Mouse (Mus musculus): ENCODE measurements around the gene Olfr157.
A peak's percentile ranks its signal among the peaks of the same experiment; 100 is the strongest.

Olfr157 gene

DNA sequence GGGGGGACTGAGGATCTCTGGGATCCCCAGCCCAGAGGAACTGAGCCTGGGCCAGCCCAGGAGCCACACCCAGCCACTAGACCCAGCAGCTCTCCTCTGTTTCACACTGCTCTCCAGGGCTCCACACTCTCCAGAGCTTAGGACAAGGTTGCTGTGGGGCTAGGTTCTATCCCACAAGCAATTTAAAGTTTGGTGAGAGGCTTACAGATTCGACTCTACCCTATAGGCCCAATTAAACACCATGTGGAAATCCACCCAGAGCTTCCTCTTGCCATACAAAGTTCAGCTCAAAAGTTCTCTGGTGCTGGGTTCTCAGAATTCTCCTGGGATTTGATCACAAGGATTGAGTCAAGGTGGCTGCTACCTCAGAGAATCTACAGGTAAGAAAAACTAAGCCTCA, at the start of gene Olfr157:
TSS of gene Olfr157 (minus strand) at position 101 of the 400 bp plus-strand sequence.
- no peak for DNase-seq (ENCODE audit: low spot score in 2 of 2)

DNA sequence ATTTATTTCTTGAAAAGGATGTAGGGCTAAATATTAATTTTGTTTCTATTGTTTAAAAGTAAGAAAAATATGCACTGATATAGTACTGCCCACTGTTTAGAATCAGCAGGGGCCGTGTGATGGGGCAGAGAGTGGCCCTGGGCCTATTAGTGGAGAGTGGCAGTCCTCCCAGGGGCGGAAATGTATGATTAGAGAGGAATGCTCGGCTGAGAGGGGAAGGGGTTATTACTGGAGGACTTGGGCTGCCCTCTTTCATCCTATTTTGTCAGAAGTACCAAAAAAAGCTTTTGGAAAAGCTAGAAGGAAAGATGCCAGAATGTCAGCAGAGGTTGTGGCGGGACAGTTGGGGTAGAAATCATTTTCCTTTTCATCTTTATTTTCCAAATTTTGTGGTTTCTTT, 44.2 kb upstream of the Olfr157 start:
- DNase-seq (ENCODE audit: low spot score in 2 of 2) = no peak

DNA sequence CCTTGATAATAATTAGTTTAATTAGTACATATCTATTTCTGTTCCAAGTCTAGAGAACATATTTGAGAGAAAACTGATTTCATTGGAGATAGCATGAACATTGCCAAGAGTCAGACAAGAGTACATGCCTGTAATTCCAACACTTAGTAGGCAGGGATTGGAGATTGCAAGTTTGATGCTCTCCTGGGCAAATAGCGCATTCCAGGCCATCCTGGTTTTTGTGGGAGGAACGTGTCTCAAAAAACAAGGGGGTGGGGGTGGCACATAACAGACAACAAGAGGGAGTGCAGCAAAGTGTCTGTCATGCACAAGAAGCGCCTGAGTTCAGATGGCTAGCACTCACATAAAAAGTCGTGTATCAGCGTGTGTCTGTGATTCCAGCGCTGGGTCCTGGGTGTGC, 39.6 kb upstream of the Olfr157 start:
- DNase-seq (ENCODE audit: low spot score in 2 of 2) = no peak

DNA sequence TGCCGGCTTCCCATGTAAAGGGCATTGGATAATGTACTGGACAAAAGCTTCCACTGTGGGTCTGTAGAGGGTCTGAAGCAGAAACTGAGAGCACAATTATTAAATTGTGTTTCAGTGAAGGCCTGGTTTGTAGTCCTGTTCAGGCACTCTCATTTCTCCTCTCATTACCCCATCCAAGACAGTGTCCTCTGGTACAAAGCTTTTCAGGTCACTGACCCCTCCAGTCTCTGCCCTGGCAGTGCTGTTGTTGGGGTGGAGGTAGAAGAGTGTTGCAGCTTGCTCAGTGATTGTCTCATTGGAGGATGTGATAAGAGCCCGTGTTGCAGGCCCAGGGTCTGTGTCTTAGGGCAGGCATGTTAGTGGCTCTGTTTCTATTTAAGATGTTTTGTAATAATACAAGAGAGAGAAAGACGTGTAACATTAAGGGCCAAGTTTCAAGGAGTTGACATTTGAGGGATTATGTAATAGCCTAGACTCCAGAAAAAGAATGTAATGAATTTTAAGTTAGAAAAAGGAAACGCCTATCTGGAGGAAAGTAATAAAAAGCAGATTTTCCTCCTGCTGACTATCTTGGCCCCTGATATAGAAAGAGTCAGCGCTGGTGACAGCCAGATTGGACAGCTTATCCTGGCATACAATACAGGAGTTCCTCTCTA, 38.2 kb upstream of the Olfr157 start:
- DNase-seq (ENCODE audit: low spot score in 2 of 2) = no peak

DNA sequence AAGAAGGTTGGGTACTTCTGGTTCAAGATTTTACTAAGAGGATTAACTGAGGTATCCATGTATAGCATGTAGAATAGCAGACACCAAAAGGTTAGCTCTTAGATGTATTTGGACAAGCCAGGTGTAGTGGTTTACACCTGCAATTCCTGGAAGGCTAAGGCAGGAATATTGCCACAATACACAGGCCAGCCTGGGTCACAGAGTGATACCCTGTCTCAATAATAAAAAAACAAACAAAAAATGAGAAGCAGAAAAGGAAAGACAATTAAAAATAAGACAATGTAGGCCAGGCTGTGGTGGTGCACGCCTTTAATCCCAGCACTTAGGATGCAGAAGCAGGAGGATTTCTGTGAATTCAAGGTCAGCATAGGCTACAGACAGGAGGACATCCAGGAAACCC, 37.2 kb upstream of the Olfr157 start:
- DNase-seq (ENCODE audit: low spot score in 2 of 2) = no peak

DNA sequence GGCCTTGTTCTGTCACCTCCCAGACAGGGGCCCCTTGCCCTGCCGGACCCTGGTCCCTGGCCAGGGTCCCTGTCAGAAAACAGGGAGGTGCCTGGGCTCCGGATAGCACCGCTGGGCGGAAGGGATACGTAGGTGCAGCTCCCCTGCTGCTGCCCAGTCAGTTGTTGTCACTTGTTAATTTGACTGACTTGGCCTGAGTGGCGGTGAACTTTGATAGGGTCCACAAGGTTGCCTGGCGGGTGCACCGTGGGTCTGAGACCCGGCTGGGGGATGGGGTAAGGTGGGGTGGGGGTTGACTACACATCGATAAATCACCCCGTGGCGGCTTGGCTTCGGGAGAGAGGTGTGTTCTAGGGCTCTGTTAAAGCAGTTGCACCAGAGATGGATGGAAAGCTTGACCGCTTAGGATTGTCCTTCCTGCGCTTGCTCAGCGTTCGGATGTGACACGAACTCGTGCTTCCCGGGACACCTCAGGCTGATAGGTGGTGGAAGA, 36.0 kb upstream of the Olfr157 start:
- peak in 1 of 2 experiments; percentile 7 for DNase-seq (ENCODE audit: low spot score in 2 of 2)

DNA sequence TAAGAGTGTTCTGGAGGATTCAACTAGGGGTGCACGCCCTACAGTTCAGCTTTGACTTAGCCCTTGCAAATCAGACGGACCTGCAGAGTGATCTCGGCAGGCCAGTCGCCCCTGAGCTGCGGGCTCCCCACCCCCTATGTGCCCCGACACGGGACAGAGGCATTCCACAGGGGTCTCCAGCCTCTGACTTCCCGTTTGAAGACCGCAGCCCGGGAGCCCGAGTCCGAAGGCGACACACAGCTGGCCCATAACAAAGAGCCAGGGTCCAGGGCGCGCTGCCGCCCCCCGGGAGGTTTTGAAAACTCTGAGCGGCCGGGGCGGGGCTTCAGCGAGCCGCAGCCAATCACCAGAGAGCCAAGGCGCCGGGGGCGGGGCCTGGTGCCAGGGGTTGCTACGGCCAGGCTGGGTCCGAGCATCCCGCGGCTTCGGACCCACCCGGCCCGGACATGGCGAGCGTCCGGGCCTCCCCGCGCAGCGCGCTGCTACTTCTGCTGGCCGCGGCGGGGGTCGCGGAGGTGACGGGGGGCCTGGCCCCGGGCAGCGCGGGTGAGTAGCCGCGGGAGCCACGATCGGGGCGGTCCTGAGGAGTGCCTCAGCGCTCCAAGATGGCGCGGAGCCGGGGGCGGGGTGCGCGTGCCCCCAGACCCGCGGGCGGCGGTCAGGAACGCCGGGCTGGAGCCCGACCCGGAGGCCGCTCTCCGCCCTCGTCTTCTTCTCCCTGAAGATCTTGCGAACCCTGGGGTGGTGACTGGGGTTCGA, 35.3 kb upstream of the Olfr157 start, which contains the start of gene Reck:
TSS of gene Reck (plus strand) at position 371 of the 759 bp plus-strand sequence.
- DNase-seq (ENCODE audit: low spot score in 2 of 2) = peak in 1 of 2 experiments; percentile 72

DNA sequence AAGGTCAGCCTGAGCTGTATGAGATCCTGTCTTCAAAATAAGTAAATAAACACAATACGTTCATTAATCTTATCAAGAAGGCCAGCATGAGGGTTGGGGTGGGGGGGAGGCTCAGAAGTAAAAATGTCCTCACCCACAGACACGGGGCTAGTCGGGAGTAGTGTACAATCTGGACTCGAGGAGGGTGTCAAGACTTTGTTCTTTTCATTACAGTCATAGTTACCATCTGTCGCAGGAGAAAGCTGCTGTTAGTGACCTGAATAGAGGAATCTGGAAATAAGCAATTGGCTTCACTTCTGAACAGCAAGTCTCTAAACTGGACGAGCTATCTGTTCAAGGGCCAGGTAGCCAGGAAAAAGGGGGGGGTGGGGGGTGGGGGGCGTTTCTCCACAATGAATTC, 34.5 kb upstream of the Olfr157 start:
- DNase-seq (ENCODE audit: low spot score in 2 of 2) = no peak

DNA sequence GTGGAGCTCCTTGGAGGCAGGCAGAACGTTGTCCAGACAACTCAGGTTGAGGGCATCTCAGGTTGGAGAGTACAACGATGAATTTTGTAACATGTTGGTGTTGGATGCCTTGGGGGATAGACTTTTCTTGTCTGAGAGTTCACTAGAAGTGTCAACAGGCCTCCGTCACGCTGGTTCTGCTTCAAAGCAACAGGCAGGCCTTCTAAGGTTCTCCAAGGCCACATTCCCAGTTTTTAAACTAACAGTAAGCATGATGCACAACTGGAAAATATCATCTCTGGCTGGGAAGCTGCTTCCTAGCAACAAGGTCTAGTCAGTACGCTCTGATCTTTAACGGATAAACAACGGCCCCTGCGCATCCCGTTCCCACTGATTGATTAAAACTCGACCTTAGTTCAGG, 29.8 kb upstream of the Olfr157 start:
- no peak for DNase-seq (ENCODE audit: low spot score in 2 of 2)

DNA sequence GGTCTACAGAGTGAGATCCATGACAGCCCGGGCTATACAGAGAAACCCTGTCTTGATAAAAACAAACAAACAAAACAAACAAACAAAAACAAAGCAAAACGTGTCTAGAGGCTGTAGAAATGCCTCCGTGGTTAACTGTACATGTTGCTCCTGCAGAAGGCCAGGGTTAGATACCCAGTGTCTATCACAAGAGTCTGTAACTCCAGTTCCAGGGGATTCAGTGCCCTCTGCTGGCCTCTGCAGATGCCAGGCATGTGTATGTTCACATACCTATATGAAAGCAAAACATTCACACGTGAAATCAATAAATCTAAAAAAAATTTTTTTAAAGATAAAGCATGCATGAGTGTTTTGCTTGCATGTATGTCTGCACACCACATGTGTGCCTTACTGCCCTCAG, 23.3 kb upstream of the Olfr157 start:
- DNase-seq (ENCODE audit: low spot score in 2 of 2) = no peak

DNA sequence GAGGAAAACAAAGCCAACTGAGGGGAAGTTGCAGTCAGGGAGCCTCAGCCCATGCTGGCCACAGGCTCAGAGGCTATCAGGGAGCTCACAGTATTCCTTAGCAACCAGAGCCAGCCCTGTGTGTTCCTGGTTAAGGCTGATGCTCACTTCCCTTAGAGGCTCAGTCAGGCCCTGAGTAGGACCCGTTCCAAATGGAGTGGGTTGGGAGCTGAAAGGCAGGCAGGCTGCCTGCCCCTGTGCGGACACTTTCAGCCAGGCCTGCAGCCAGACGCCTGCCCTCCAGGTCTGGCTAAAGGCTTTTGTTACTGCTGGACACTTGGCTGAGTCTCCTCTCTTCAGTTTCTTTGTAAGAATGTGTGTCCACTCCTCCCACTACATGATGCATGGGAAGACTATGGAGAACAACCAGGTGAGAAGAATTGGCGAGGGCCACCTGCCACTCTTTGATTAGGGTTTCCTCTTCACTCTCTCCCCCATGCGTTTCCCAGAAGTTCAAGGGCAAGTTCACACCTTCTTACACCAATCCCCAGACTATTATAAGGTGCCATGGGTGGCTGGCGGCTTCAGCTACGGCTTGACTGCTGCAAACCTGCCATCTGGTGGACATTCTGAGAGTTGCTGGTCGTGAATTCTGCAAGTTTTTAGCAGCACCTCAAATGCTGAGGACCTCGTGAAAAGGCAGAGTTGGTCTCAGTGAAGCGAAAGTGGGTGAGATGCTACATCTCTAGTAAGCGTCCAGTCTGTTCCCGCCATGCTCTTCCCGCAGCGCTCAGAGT, 20.9 kb upstream of the Olfr157 start:
- peak in 1 of 2 experiments; percentile 71 for DNase-seq (ENCODE audit: low spot score in 2 of 2)

DNA sequence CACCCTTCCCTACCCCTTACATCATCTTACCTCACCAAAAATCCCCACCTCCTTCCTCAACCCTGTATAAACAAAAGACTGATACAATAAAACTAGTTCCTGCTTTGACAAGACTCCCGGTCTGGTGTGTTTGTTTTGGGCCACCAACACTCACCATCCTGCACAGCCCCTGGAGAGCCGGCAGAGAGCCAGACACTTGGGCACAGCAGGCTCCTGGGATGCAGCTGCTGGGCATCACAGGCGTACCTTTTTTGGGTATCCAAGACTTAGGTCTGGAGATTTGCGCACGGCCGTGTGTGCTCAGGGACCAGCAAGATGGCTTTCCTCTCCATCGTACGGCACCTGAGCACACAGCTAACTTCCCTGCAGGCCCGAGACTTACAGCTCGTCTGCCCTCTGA, 19.9 kb upstream of the Olfr157 start:
- DNase-seq (ENCODE audit: low spot score in 2 of 2) = no peak

DNA sequence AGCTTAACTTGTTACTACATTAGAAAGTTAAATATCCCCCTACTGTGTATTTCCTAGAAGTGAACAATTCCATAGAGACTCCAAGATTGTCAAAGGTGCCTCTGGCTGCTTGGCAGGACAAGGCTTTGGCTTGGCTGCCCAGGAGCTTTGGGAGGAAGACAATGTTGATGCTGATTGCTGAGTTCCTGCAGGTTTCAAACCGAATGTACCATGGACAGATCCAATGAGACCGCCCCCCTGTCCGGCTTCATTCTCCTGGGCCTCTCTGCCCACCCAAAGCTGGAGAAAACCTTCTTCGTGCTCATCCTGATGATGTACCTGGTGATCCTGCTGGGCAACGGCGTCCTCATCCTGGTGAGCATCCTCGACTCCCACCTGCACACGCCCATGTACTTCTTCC, 14.1 kb upstream of the Olfr157 start:
- DNase-seq (ENCODE audit: low spot score in 2 of 2) = no peak

DNA sequence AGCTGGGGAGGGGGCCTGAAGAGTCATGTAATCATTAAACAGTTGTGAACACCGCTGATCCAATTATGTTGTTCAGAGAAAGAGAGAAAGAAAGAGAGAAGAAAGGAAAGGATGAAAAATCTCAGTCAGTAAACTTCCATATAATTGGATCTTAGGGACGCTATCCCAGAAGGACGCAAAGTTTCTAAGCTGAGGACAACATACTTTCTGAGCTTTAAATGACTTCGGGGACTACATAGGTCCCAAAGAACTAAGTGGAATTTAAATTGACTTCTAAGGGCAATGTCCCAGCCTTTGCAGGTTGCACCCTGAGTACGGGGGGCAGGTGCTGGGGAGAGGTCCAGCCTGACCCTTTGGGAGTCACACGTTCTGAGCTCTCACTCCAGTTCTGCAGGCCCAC, 11.3 kb upstream of the Olfr157 start, which contains the start of gene Olfr155:
TSS of gene Olfr155 (plus strand) at position 301 of the 400 bp plus-strand sequence.
- no peak for DNase-seq (ENCODE audit: low spot score in 2 of 2)

DNA sequence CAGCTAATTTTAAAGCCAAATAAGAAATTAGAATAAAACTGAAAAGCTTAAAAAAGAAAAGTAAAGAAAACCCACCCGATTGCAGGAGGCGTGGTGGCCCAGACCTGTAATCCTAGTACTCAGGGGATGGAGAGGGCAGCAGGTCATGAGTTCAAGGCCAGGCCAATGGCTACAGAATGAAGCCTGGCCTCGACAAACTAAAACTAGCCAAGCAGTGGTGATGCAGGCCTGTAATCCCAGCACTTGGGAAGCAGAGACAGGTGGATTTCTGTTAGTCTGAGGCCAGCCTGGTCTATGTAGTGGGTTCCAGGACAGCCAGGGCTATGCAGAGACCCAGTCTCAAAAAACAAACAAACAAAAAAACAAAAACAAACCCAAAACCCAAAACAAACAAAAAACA, 1.7 kb downstream of the Olfr157 start:
- no peak for DNase-seq (ENCODE audit: low spot score in 2 of 2)

DNA sequence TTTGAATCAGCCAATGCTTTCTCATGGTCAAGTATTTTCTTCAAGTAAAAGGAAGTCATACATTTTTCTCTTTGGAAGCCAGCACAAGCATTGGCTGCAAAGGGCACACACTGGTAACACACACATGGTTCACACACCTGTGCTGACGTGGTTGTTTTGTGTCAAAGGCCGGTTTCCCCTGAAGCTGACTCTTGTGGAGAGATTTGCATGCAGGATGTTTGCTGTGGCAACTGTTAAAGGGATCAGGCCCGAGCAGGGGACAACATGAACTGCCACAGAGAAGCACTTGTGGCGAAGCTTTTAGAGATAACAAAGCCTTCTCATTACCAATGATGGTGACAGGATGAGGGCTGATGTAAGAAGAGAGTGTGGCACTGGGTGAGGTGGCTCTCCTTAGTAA, 5.3 kb downstream of the Olfr157 start:
- DNase-seq (ENCODE audit: low spot score in 2 of 2) = no peak

DNA sequence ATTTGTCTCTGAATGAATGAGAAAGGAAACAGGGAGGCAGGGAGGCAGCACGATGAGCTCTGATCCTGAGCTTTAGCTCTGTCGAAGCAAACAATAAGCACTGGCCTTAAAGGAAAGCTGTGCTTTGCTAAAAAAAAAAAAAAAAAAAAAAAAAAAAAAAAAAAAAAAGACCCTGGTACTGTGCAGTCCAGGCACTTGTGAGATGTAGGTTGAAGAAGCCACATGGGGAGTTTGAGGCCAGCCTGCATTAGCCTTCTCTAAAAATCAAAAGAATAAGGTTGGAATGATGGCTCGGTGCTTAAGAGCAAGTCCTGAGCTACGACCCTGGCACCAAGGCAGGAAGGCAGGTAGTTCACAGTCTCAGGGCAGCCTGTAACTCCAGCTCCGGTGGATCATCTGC, 6.2 kb downstream of the Olfr157 start:
- no peak for DNase-seq (ENCODE audit: low spot score in 2 of 2)

DNA sequence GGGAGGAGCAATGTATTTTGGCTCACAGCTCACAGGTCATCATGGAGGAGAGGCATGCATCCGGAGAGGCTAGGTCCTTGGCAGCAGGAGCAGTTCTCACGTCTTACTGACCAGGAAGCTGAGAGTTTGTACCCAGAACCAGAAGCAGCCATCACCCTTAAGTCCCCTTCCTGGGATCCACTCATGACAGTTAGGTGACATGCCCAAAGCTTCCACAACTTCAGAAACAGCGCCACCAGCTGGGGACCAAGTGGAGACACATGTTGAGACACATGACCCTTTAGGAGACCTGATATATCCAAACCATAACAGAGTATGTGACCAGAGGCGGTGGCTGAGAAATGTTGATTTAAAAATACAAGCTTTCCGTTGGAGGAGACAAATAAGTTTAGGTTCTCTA, 8.0 kb downstream of the Olfr157 start:
- no peak for DNase-seq (ENCODE audit: low spot score in 2 of 2)

DNA sequence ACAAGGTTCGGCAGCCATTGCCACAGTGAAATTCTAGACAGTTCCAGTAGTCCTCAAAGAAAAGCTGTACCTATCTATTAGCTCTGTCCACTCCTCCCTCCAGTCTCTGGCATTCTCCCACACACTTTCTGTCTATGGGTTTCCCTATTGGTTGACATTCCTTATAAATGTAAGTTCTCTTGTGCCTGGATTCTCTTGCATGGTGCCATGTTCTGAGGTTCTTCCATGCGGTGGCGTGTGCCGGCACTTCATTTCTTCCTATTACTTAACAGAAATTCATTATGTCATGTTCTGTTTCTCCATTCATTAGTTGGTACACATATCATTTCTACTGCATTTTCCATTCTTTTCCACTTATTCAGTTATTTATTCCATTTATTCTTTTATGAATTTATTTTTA, 11.2 kb downstream of the Olfr157 start:
- no peak for DNase-seq (ENCODE audit: low spot score in 2 of 2)

DNA sequence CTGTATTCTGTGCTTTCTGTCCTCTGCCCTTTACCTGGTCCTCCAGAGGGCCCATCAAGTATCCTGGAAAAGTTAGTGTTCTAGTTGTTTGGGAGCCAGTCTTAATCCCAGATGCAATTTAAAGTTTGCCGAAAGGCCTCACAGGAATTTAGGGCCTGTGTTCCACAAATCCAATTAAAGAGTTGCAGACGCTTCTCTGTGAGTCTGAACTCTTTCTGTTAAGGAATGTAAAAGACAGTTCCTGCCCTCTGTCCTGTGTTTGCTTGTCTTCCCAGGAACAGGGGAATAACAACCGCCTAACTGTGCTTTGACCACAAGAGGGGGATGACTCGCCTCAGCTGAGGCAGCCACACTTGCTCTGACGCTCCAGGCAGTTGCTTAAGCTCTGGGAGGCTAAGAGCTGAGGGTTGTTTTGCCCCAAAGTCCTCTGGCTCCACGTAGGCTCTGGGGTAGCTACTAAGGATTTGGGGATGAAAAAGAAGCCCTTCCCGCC, 16.1 kb downstream of the Olfr157 start, which contains the start of gene Olfr156:
TSS of gene Olfr156 (minus strand) at position 51 of the 493 bp plus-strand sequence.
- no peak for DNase-seq (ENCODE audit: low spot score in 2 of 2)

DNA sequence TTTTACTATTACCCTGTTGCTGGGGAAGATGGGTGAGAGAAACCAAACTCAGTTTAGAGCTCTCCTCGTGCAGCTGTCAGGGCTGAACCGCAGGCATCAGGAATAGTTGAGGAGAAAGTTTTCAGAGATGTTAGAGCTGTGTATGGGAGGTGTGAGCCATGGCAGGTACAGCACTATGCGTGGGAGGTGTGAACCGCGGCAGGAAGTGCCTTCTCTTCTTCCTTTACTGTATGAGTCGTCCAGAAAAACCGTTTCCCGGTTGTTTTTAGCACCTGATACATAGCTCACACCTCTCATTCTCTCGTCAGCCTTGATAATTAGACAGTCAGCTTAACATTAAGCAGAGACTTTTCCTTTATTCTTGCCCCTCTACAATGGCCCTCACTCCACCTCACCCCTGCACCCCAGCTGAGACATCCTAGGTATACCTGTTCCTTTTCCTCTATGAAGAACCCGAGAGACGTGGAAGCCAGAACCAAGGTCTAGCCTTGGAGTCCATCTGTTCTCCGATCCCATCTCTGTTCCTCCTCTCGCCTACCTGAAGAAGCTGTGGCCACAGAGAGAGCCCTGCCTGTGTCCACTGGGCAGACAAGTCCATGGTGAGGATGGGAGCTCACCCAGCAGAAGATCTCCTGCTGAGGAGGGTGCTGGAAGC, 17.0 kb downstream of the Olfr157 start:
- DNase-seq (ENCODE audit: low spot score in 2 of 2) = no peak

DNA sequence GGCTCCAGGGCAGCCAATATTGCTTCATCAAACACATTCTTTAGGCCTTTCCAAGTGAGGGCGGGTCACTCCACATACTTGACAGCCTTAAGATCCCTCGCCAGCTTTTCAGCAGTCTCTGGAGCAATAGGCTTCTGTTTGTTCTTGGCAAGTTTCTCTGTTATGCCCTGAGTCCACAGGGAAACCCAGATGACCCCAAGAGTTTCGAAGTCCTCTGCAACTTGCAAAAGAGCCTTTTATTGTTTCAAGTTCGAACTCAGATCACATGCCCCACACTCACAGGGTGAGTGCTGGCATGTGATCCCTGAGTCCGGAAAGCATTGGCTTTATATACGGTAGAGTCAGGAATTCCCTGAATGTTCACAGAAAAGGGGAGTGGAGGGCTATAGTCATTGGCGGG, 41.1 kb downstream of the Olfr157 start:
- no peak for DNase-seq (ENCODE audit: low spot score in 2 of 2)

Data from left cerebral cortex, adult 9 months (tissue).